Mouse (Mus musculus) kidney, embryonic 16.5 days (tissue): ENCODE results near the gene Zmynd11. TPM values are rescaled to one million over a fixed set of nuclear protein-coding genes. Genes with fewer than 3 reads are reported as not detected.

Experiments used
- ATAC-seq: fragments of 200-750 bp; cut with Nextera tagmentation; 2 replicates; pipeline ENCODE4 v1.8.0; 2017; ENCODE audit warnings: moderate TSS enrichment; ENCODE audit not compliant: low FRiP score, low TSS enrichment
- H3K27ac ChIP-seq: fragments of 300-500 bp; sonication (generic); 2 replicates; pipeline ENCODE4 v1.5.1; 2014; ENCODE audit warnings: low read length
- H3K27me3 ChIP-seq: fragments of 300-500 bp; sonication (generic); 2 replicates; pipeline ENCODE4 v1.6.1; 2014; ENCODE audit warnings: low read length, control low read depth, mixed read lengths; ENCODE audit not compliant: insufficient read depth
- H3K36me3 ChIP-seq: fragments of 300-500 bp; sonication (generic); 2 replicates; pipeline ENCODE4 v1.6.1; 2014; ENCODE audit warnings: low read length, control low read depth, mixed read lengths; ENCODE audit not compliant: insufficient read depth
- H3K4me1 ChIP-seq: fragments of 300-500 bp; sonication (generic); 2 replicates; pipeline ENCODE4 v1.6.1; 2014; ENCODE audit warnings: low read length, control low read depth, mixed read lengths; ENCODE audit not compliant: insufficient read depth
- H3K4me2 ChIP-seq: fragments of 300-500 bp; sonication (generic); replicated peaks from 2 replicates; pipeline ENCODE4 v1.6.1; 2014; ENCODE audit warnings: low read depth, low read length
- H3K4me3 ChIP-seq: fragments of 300-500 bp; sonication (generic); 2 replicates; pipeline ENCODE4 v1.5.1; 2014; ENCODE audit warnings: mild to moderate bottlenecking, low read length
- H3K9ac ChIP-seq: fragments of 300-500 bp; sonication (generic); replicated peaks from 2 replicates; pipeline ENCODE4 v1.6.1; 2014; ENCODE audit warnings: low read length
- H3K9me3 ChIP-seq: fragments of 300-500 bp; sonication (generic); 2 replicates; pipeline ENCODE4 v1.6.1; 2016; ENCODE audit warnings: low read length, control low read depth
- WGBS: fragments of 180-500 bp; shearing (Covaris S2); extraction: QIAGEN DNeasy Blood & Tissue Kit; methylation state at CpG from one replicate; pipeline ENCODE4 v1.1.7; 2014; 5-methylcytosine and 5-hydroxymethylcytosine counted together
- polyA plus RNA-seq: library from polyadenylated mRNA; unstranded; fragments of >200 nt; fragmentation: Nextera tagmentation; extraction: Ambion mirVana; gene quantifications from 2 replicates; pipeline ENCODE4 v1.2.1, GENCODE M21; 2015

The Zmynd11 gene
- polyA plus RNA-seq, 1 experiment from 2014 or later: 95.0 TPM

DNA sequence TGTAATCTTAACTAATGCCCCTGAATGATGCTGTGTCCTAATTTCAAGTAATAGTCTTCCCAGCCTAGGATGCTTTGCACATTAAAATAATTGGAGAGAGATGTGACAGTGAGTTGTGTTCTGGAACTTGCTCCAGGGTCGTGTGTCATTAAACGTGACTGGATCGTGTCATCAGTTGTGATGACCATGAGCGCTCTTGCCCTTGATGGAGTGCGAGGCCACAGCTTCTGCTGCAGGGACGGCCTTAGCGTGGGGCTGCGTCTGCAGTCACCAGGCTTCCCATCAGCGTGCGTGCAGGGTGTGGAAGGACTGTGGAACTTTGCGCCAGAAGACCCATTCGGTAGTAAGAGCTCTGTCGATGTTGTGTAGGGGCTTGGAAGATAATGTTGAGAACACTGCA, 116.4 kb downstream of the Zmynd11 start:
- ATAC-seq: no peak
- no peaks in the 10 kb centered on the region for H3K9me3 ChIP-seq
- 83% methylated on average over 13 of the region's 13 CpGs for WGBS

DNA sequence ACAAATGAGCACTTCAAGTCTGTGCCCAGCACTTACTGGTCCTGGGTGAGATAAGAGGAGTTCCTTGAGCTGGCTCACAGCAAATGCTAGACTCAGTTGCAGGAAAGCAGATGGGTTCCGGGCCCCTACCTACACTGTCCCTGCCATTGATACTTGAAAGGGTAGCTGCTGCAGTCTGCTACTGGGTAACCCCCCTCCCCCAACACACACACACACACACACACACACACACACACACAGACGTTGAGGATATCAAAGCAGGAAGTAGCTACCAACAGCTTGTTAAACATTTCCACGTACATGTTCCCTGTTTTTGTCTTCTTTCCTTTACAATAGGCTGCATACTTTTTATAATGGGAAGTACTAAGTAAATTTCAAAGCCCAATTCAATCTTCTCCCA, 127.2 kb downstream of the Zmynd11 start:
- Histone ChIP-seq H3K27me3 (no peaks in the 10 kb centered on the region), H3K4me1 (no peaks in the 10 kb centered on the region), H3K27ac (no peak overlapping the region), H3K4me2 (no peak overlapping the region), H3K9ac (no peak overlapping the region), H3K36me3 (no peaks in the 10 kb centered on the region), H3K9me3 (no peaks in the 10 kb centered on the region), H3K4me3 (no peak overlapping the region)
- ATAC-seq: no peak
- WGBS: 60% methylated on average over 3 of the region's 3 CpGs

More for the DNA sequence above, 116.4 kb downstream of the Zmynd11 start:
- Histone ChIP-seq H3K27ac (no peak overlapping the region), H3K36me3 (no peaks in the 10 kb centered on the region), H3K27me3 (no peaks in the 10 kb centered on the region), H3K4me1 (no peaks in the 10 kb centered on the region), H3K9ac (no peak overlapping the region), H3K4me2 (no peak overlapping the region), H3K4me3 (no peak overlapping the region)

DNA sequence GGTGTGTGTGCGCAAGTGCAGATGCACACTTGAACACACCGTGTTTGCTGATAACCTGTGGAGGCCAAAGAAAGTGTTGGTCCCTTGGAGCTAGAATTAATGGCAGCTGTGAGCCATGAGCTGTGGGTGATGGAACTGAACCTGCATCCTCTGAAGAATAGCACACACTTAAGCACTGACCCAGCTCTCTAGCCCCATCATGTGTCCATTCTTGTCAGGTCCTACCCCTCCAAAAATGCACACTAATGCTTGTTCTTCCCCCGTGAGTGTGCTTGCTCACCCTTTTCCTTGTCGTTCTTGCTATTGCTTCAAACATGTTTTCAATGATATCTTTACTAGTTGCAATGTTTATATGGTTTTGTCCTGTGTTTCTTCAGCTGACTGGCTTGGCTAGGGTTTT, 128.6 kb downstream of the Zmynd11 start:
- 60% methylated on average over 4 of the region's 4 CpGs for WGBS
- ATAC-seq: no peak
- Histone ChIP-seq H3K4me1 (no peaks in the 10 kb centered on the region), H3K9me3 (no peaks in the 10 kb centered on the region), H3K36me3 (no peaks in the 10 kb centered on the region), H3K9ac (no peak overlapping the region), H3K27ac (no peak overlapping the region), H3K4me2 (no peak overlapping the region), H3K4me3 (no peak overlapping the region), H3K27me3 (no peaks in the 10 kb centered on the region)

- WGBS: 93% methylated on average over 2 of the region's 2 CpGs
- Histone ChIP-seq H3K9me3 (no peaks in the 10 kb centered on the region), H3K9ac (no peak overlapping the region), H3K4me1 (no peaks in the 10 kb centered on the region), H3K4me2 (no peak overlapping the region), H3K27me3 (no peaks in the 10 kb centered on the region), H3K27ac (no peak overlapping the region), H3K4me3 (no peak overlapping the region), H3K36me3 (no peaks in the 10 kb centered on the region)
- ATAC-seq: no peak
Observed at GRCm38 (mm10) chr13:9635951-9636350, 129.2 kb downstream of the Zmynd11 start.
